Mouse (Mus musculus) thymus, postnatal 36 days (tissue): ENCODE measurements around the gene Rprd1b.

Source experiments
- DNase-seq, 2 experiments: peaks; one replicate each; pipeline ENCODE4 v3.0.0; 2022; ENCODE audit warnings: mixed read lengths in 2 of 2

Gene Rprd1b

GRCm38 (mm10) chr2:158028354-158028863, at the start of gene Rprd1b, which contains the start of gene Tti1:
Rprd1b (plus strand) TSS chr2:158028497.
Tti1 (minus strand) TSS chr2:158028433.
- peak; percentile 92 to 93 for DNase-seq

- no peak for DNase-seq
Measured at GRCm38 (mm10) chr2:157979241-157979640, 49.1 kb upstream of the Rprd1b start.

GRCm38 (mm10) chr2:157982727-157983126, 45.6 kb upstream of the Rprd1b start:
- DNase-seq: no peak

GRCm38 (mm10) chr2:157983276-157983675, 45.0 kb upstream of the Rprd1b start:
- no peak for DNase-seq

- DNase-seq: no peak
Measured at GRCm38 (mm10) chr2:157985611-157986010, 42.7 kb upstream of the Rprd1b start.

- no peak for DNase-seq
Measured at GRCm38 (mm10) chr2:157986235-157986634, 42.1 kb upstream of the Rprd1b start.

- no peak for DNase-seq
Measured at GRCm38 (mm10) chr2:157988416-157989190, 39.7 kb upstream of the Rprd1b start.

GRCm38 (mm10) chr2:157989946-157990345, 38.4 kb upstream of the Rprd1b start:
- DNase-seq: no peak

GRCm38 (mm10) chr2:157991026-157991425, 37.3 kb upstream of the Rprd1b start:
- DNase-seq: no peak

- no peak for DNase-seq
Measured at GRCm38 (mm10) chr2:157992501-157992900, 35.8 kb upstream of the Rprd1b start.

GRCm38 (mm10) chr2:157998817-157999216, 29.5 kb upstream of the Rprd1b start:
- no peak for DNase-seq

- DNase-seq: no peak
Measured at GRCm38 (mm10) chr2:158004620-158005019, 23.7 kb upstream of the Rprd1b start.

GRCm38 (mm10) chr2:158005641-158006040, 22.7 kb upstream of the Rprd1b start:
- no peak for DNase-seq

- DNase-seq: no peak
Measured at GRCm38 (mm10) chr2:158009373-158009772, 18.9 kb upstream of the Rprd1b start.

GRCm38 (mm10) chr2:158012608-158013007, 15.7 kb upstream of the Rprd1b start:
- no peak for DNase-seq

GRCm38 (mm10) chr2:158017330-158017729, 11.0 kb upstream of the Rprd1b start:
- no peak for DNase-seq

- no peak for DNase-seq
Measured at GRCm38 (mm10) chr2:158027855-158028353, 393 bp upstream of the Rprd1b start.

GRCm38 (mm10) chr2:158030007-158030406, 1.7 kb downstream of the Rprd1b start:
- DNase-seq: no peak

- no peak for DNase-seq
Measured at GRCm38 (mm10) chr2:158035813-158036212, 7.5 kb downstream of the Rprd1b start.

- no peak for DNase-seq
Measured at GRCm38 (mm10) chr2:158036408-158036807, 8.1 kb downstream of the Rprd1b start.

- no peak for DNase-seq
Measured at GRCm38 (mm10) chr2:158036953-158037352, 8.7 kb downstream of the Rprd1b start.

GRCm38 (mm10) chr2:158037571-158037970, 9.3 kb downstream of the Rprd1b start:
- no peak for DNase-seq

- no peak for DNase-seq
Measured at GRCm38 (mm10) chr2:158039662-158040061, 11.4 kb downstream of the Rprd1b start.

GRCm38 (mm10) chr2:158040396-158040795, 12.1 kb downstream of the Rprd1b start:
- DNase-seq: no peak
